Mouse (Mus musculus) CH12.LX (cell line): ENCODE measurements around the gene Trabd2b. TPM values are rescaled to one million over a fixed set of nuclear protein-coding genes. Genes with fewer than 3 reads are reported as not detected.

Experiments used
- DNase-seq: peaks from one replicate; pipeline ENCODE4 v3.0.0-alpha.2; 2013; ENCODE audit errors: extremely low read depth
- H3K27ac ChIP-seq: 2 replicates; pipeline ENCODE4 v1.5.1; 2012; ENCODE audit warnings: low read depth, mild to moderate bottlenecking, control low read depth, moderate library complexity; ENCODE audit not compliant: insufficient read depth
- H3K27me3 ChIP-seq: replicated peaks from 2 replicates; pipeline ENCODE3; 2012; ENCODE audit warnings: inconsistent platforms
- H3K36me3 ChIP-seq, 2 experiments: replicated peaks in 1 of 2; 2 replicates each; pipeline versions ENCODE3 to v1.6.1; 2012; ENCODE audit warnings: inconsistent platforms in 1 of 2, low read length in 1 of 2, mild to moderate bottlenecking in 1 of 2, mixed read lengths in 1 of 2, moderate library complexity in 1 of 2; ENCODE audit not compliant: control insufficient read depth in 1 of 2, insufficient read depth in 1 of 2
- H3K4me1 ChIP-seq, 2 experiments: 2 replicates each; pipeline ENCODE4 v1.6.1; 2012; ENCODE audit warnings: inconsistent platforms in 1 of 2, moderate library complexity in 1 of 2; ENCODE audit not compliant: insufficient read depth in 2 of 2, control insufficient read depth in 1 of 2
- H3K4me2 ChIP-seq: 2 replicates; pipeline ENCODE4 v1.6.1; 2012; ENCODE audit warnings: low read depth, mild to moderate bottlenecking, control low read depth; ENCODE audit not compliant: poor library complexity, insufficient read depth, severe bottlenecking
- H3K4me3 ChIP-seq, 3 experiments: fragments of 150-350 bp in 1 of 3; sonication (generic) in 1 of 3; replicated peaks in 1 of 3; 2 replicates each; pipeline versions ENCODE3 to v1.5.1; 2011 to 2012; ENCODE audit warnings: low read depth in 2 of 3, low read length in 2 of 3, mild to moderate bottlenecking in 2 of 3, moderate library complexity in 2 of 3, control low read depth in 1 of 3, improper control_type of control experiment in 1 of 3, inconsistent platforms in 1 of 3, mixed read lengths in 1 of 3; ENCODE audit not compliant: poor library complexity in 1 of 3
- H3K79me2 ChIP-seq: replicated peaks from 2 replicates; pipeline ENCODE4 v1.6.1; 2012; ENCODE audit warnings: mild to moderate bottlenecking, moderate library complexity; ENCODE audit not compliant: control insufficient read depth, poor library complexity, insufficient read depth, severe bottlenecking; ENCODE audit errors: extremely low read depth
- H3K9ac ChIP-seq: 2 replicates; pipeline ENCODE4 v1.6.1; 2012; ENCODE audit warnings: low read depth, mild to moderate bottlenecking, control low read depth, moderate library complexity; ENCODE audit not compliant: insufficient read depth
- H3K9me3 ChIP-seq: replicated peaks from 2 replicates; pipeline ENCODE3; 2012; ENCODE audit warnings: low read length, inconsistent platforms, mixed read lengths
- BHLHE40 ChIP-seq: IDR thresholded peaks from 2 replicates; pipeline ENCODE4 v1.6.1; 2011; ENCODE audit warnings: mild to moderate bottlenecking, low read depth, low read length, improper control_type of control experiment
- CHD1 ChIP-seq: IDR thresholded peaks from 2 replicates; pipeline ENCODE4 v1.6.1; 2012; ENCODE audit warnings: low read depth, low read length, improper control_type of control experiment, inconsistent platforms
- CHD2 ChIP-seq: IDR thresholded peaks from 2 replicates; pipeline ENCODE4 v1.6.1; 2011; ENCODE audit warnings: low read length, improper control_type of control experiment
- CTCF ChIP-seq, 2 experiments: IDR thresholded peaks in 1 of 2; conservative IDR thresholded peaks in 1 of 2; 2 replicates each; pipeline ENCODE4 v1.5.1; 2011 to 2012; ENCODE audit warnings: low read depth in 2 of 2, low read length in 2 of 2, improper control_type of control experiment in 1 of 2, inconsistent platforms in 1 of 2, mild to moderate bottlenecking in 1 of 2, moderate library complexity in 1 of 2
- E2F4 ChIP-seq: IDR thresholded peaks from 2 replicates; pipeline ENCODE4 v1.6.1; 2011; ENCODE audit warnings: low read depth, low read length, improper control_type of control experiment; ENCODE audit not compliant: insufficient replicate concordance
- ELF1 ChIP-seq: IDR thresholded peaks from 2 replicates; pipeline ENCODE4 v1.6.1; 2014; ENCODE audit warnings: low read depth, mild to moderate bottlenecking, inconsistent platforms, low read length, improper control_type of control experiment
- EP300 ChIP-seq: IDR thresholded peaks from 2 replicates; pipeline ENCODE4 v1.6.1; 2011; ENCODE audit warnings: low read length, improper control_type of control experiment
- GABPA ChIP-seq: IDR thresholded peaks from 2 replicates; pipeline ENCODE4 v1.6.1; 2012; ENCODE audit warnings: low read depth, low read length, improper control_type of control experiment, inconsistent platforms; ENCODE audit not compliant: insufficient replicate concordance
- HCFC1 ChIP-seq: IDR thresholded peaks from 2 replicates; pipeline ENCODE4 v1.6.1; 2012; ENCODE audit warnings: low read depth, mild to moderate bottlenecking, inconsistent platforms, low read length, improper control_type of control experiment
- IRF4 ChIP-seq: IDR thresholded peaks from 2 replicates; pipeline ENCODE4 v1.6.1; 2014; ENCODE audit warnings: low read depth, mild to moderate bottlenecking, inconsistent platforms, low read length, improper control_type of control experiment
- JUN ChIP-seq: IDR thresholded peaks from 2 replicates; pipeline ENCODE4 v1.6.1; 2011; ENCODE audit warnings: low read depth, mild to moderate bottlenecking, low read length, improper control_type of control experiment, moderate library complexity; ENCODE audit not compliant: insufficient read depth
- KAT2A ChIP-seq: IDR thresholded peaks from 2 replicates; pipeline ENCODE4 v1.6.1; 2012; ENCODE audit warnings: low read length, improper control_type of control experiment, inconsistent platforms; ENCODE audit not compliant: insufficient replicate concordance
- MXI1 ChIP-seq: IDR thresholded peaks from 2 replicates; pipeline ENCODE4 v1.6.1; 2011; ENCODE audit warnings: mild to moderate bottlenecking, low read depth, low read length, improper control_type of control experiment
- NELFE ChIP-seq: IDR thresholded peaks from 2 replicates; pipeline ENCODE4 v1.6.1; 2011; ENCODE audit warnings: low read depth, low read length, improper control_type of control experiment
- RCOR1 ChIP-seq: conservative IDR thresholded peaks from 2 replicates; pipeline ENCODE4 v1.6.1; 2012; ENCODE audit warnings: low read depth, mild to moderate bottlenecking, inconsistent platforms, low read length, improper control_type of control experiment
- SIN3A ChIP-seq: IDR thresholded peaks from 2 replicates; pipeline ENCODE4 v1.6.1; 2012; ENCODE audit warnings: low read length, improper control_type of control experiment, inconsistent platforms
- SMC3 ChIP-seq: IDR thresholded peaks from 2 replicates; pipeline ENCODE4 v1.6.1; 2011; ENCODE audit warnings: low read depth, low read length, improper control_type of control experiment
- TBP ChIP-seq: conservative IDR thresholded peaks from 2 replicates; pipeline ENCODE4 v1.6.1; 2011; ENCODE audit warnings: low read depth, low read length, improper control_type of control experiment
- TCF12 ChIP-seq: IDR thresholded peaks from 2 replicates; pipeline ENCODE4 v1.6.1; 2014; ENCODE audit warnings: low read depth, mild to moderate bottlenecking, inconsistent platforms, low read length, improper control_type of control experiment
- USF1 ChIP-seq: IDR thresholded peaks from 2 replicates; pipeline ENCODE4 v1.6.1; 2014; ENCODE audit warnings: low read depth, mild to moderate bottlenecking, inconsistent platforms, low read length, improper control_type of control experiment
- ZC3H11A ChIP-seq: IDR thresholded peaks from 2 replicates; pipeline ENCODE4 v1.6.1; 2012; ENCODE audit warnings: low read depth, mild to moderate bottlenecking, inconsistent platforms, low read length, improper control_type of control experiment
- ZKSCAN1 ChIP-seq: IDR thresholded peaks from 2 replicates; pipeline ENCODE4 v1.6.1; 2012; ENCODE audit warnings: low read depth, inconsistent platforms, low read length, improper control_type of control experiment, borderline replicate concordance
- ZMIZ1 ChIP-seq: IDR thresholded peaks from 2 replicates; pipeline ENCODE4 v1.6.1; 2012; ENCODE audit warnings: low read depth, mild to moderate bottlenecking, inconsistent platforms, low read length, improper control_type of control experiment
- ZNF384 ChIP-seq: IDR thresholded peaks from 2 replicates; pipeline ENCODE4 v1.6.1; 2012; ENCODE audit warnings: low read depth, low read length, improper control_type of control experiment, inconsistent platforms
- dilution Hi-C: fragments of 300-500 bp; cut with MboI; formaldehyde crosslinking; loops from 2 replicates; pipeline ENCODE4 v1.14.3; 2020; ENCODE audit warnings: low sequenced_read_pairs; ENCODE audit not compliant: extremely low pct_unique_long_range_greater_than_20kb, extremely low pct_ligation_motif_present
- in situ Hi-C: fragments of 300-500 bp; cut with MboI; formaldehyde crosslinking; loops from 3 replicates; pipeline ENCODE4 v1.14.3; 2019; ENCODE audit warnings: low sequenced_read_pairs, low pct_ligation_motif_present, low pct_unique_long_range_greater_than_20kb, mixed read lengths
- polyA plus RNA-seq: library from polyadenylated mRNA; unstranded; fragments of >175 nt; gene quantifications from 2 replicates; pipeline ENCODE4 v1.2.1, GENCODE M21; 2012; ENCODE audit warnings: low read depth; ENCODE audit not compliant: insufficient read length
- total RNA-seq, 2 experiments: library from RNA; depleted of rRNA; stranded (reverse); fragments of 300-350 nt in 1 of 2; fragments of >200 nt in 1 of 2; gene quantifications; 2 replicates each; pipeline ENCODE4 v1.2.3; 2012 to 2014

Gene Trabd2b
- total and polyA plus RNA-seq, 3 experiments, result not detected

- H3K4me3 ChIP-seq, result no peak overlapping the region
- H3K27me3 ChIP-seq, result peaks cover 60% of the 10 kb centered on the region
- H3K4me1 ChIP-seq, result no peaks in the 10 kb centered on the region
- H3K27ac ChIP-seq, result no peak overlapping the region
- no peaks in the 10 kb centered on the region for H3K79me2 ChIP-seq
- H3K9me3 ChIP-seq, result no peaks in the 10 kb centered on the region
- H3K9ac ChIP-seq, result no peak overlapping the region
- in situ Hi-C loops (no loop called here), dilution Hi-C loops (no loop called here)
- H3K36me3 ChIP-seq, result no peaks in the 10 kb centered on the region
- TF ChIP-seq ZC3H11A (no peak), ZNF384 (no peak), NELFE (no peak), E2F4 (no peak), CHD2 (no peak), TBP (no peak), SMC3 (no peak), MXI1 (no peak), SIN3A (no peak), ZMIZ1 (no peak), HCFC1 (no peak), USF1 (no peak), GABPA (no peak), EP300 (no peak), IRF4 (no peak), ZKSCAN1 (no peak), ELF1 (no peak), RCOR1 (no peak), KAT2A (no peak), BHLHE40 (no peak)
- TF ChIP-seq, all 38 proteins: peak for 0
- no peak overlapping the region for H3K4me2 ChIP-seq
- DNase-seq, result no peak
Measured at GRCm38 (mm10) chr4:114454495-114455186, 48.1 kb downstream of the Trabd2b start.

DNA sequence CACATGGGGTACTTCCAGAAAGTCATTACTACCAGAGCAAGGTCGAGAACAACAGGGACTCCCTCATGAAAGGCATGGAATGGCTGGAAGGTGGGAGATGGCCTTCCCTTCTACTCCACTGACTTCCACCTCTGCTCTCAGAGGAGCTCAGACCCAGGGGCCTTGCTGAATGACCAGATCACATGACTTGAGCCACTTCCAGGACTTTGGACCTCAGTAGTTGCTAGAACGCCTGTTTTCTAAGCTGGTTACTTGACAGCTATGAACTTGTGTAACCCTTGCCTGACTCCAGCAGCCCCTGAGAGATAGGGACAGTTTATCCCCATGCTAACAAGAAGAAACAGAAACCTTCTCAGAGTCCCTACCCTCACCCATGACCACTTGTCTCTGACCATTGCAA is 50.6 kb downstream of the Trabd2b start:
- DNase-seq, result no peak
- no peaks in the 10 kb centered on the region for H3K79me2 ChIP-seq
- in situ Hi-C loops, result no loop called here
- peaks cover 63% of the 10 kb centered on the region for H3K27me3 ChIP-seq
- dilution Hi-C loops, result no loop called here
- no peak for TF ChIP-seq IRF4
- no peak for TF ChIP-seq EP300
- TF ChIP-seq CTCF (conservative IDR thresholded peaks at IDR 0.05 in 1 of 2, IDR thresholded peaks at IDR 0.05 in 1 of 2; ENCODE audit: low read depth in 2 of 2, low read length in 2 of 2), result no peak
- TF ChIP-seq ZKSCAN1, result no peak
- TF ChIP-seq USF1, result no peak
- no peak for TF ChIP-seq CHD1
- TF ChIP-seq SIN3A, result no peak
- no peak for TF ChIP-seq JUN
- no peak for TF ChIP-seq TCF12
- H3K36me3 ChIP-seq, result no peaks in the 10 kb centered on the region
- no peak overlapping the region for H3K27ac ChIP-seq
- no peak overlapping the region for H3K4me2 ChIP-seq
- no peak overlapping the region for H3K9ac ChIP-seq
- H3K4me3 ChIP-seq, result no peak overlapping the region
- H3K4me1 ChIP-seq, result no peaks in the 10 kb centered on the region
- H3K9me3 ChIP-seq, result no peaks in the 10 kb centered on the region
